Mouse (Mus musculus): ENCODE data around the gene Gm49337. TPM values are rescaled to one million over a fixed set of nuclear protein-coding genes. Genes with fewer than 3 reads are reported as not detected.

The Gm49337 gene
- 1 to 10 TPM in 1 of 2 experiments, not detected in 1; 1.7 TPM for total RNA-seq (2021)

DNA sequence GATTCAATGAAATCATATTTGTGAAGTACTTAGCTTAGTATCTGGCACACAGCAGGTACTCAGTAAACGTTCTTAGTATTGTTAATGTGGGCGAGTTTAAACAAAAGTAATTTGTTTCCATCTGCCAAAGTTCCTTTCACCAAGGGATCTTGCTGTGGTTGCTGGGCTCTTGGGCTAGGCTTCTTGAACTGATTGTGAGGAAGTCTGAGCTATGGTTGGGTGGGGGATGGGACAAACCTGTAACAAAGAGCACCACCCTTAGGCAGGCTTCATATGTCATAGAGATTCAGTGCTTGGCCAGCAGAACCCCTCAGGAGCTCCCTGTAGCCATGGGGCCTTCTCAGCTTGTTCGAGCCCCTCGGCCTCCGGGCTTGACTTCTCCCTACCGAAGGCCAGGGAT is at the start of gene Gm49337, which contains the start of gene 1700042G07Rik:
Gm49337 (plus strand) TSS at position 313 of the 400 bp plus-strand sequence.
1700042G07Rik (plus strand) TSS at position 301 of the 400 bp plus-strand sequence.
- no peak for DNase-seq (ENCODE audit: low spot score in 2 of 2)
- intact Hi-C loops (cut with DNase I) = no loop called here

DNA sequence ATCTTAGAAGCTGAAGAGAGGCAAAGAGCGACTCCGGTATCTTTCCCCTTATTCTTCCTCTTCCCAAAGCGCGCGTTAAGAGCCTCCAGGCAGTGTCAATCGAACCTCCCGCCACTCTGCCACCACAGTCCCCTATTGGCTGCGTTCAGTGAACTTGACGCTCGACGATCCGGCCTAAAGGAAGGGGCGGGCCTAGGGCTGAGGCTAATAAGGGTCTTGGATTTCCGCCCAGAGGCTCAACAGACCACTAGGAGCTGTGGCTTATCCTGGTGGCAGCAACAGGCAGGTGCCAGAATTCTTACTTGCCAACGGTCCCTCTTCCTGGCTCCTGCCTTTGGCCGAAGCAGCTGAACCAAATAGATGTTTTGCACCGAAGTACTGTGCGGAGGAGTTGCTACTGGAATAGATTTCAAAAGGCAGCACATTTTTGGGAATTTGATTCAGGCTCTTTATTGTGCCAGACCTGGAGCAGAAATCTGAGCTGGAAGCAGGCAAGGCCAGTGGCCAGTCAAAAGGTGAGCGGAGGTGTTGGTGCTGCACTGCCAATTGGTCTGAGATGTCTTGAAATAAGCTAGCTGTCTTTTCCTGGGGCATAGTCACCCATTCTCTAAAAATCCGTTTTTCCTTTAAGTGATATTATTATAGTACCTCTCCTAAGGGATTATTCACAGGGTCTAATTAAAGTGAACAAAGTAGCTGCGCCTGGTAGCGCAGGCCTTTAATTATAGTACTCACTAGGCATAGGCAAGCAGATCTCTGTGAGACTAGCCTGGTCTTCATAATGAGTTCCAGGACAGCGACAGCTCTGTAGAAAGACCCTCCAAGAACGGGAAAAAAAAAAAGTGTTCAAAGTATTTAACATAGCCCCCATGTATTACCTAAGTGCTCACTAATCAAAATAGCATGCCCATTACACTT is 49.3 kb upstream of the Gm49337 start, which contains the start of the genes Rad54l and Pomgnt1:
Rad54l (minus strand) TSS at position 89 of the 918 bp plus-strand sequence.
Pomgnt1 (plus strand) TSS at position 239 of the 918 bp plus-strand sequence.
- DNase-seq (ENCODE audit: low spot score in 2 of 2) = peak; percentile 68 to 73
- intact Hi-C loops (cut with DNase I) = no loop called here

DNA sequence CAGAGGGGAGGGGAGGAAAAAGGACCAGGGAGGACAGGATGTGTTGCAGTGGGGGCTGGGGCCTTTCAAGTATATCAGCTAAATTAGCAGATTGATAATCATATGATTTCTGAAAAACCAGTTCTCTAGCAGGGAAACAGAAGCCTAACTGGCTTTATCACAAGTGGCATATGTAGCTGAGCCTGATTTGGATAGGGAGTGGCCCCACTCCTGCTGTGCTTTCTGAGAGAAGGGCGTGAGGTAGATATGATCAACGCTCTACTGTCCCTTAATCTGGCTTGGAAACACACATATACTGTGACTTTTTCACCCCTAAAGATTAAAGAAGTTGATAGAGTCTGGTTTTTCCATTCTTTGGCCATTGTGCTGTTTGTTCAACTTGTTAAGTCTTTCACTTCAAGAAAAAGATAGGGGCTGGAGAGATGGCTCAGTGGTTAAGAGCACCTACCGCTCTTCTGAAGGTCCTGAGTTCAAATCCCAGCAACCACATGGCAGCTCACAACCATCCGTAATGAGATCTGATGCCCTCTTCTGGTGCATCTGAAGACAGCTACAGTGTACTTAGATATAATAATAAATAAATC is 47.3 kb upstream of the Gm49337 start:
- intact Hi-C loops (cut with DNase I) = no loop called here
- DNase-seq (ENCODE audit: low spot score in 2 of 2) = no peak

DNA sequence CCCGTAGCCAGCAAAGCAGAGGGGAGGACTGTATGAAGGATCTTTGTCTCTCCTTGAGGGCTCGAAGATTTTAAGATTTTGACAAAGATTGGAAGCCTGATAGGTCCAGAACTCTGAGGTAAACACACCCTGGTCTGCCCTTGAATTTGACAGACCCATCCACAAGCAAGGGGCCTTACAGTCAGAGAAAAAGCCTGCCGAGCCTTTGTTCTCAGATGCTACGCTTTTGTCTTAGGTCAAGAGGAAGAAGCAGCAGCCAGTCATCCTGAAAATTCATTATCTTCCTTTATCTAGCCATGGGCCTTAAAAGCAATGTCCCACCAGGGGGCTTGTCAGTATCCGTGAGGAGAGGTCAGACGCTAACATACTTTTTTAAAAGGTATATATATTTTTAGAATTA is 45.2 kb upstream of the Gm49337 start:
- DNase-seq (ENCODE audit: low spot score in 2 of 2) = no peak
- intact Hi-C loops (cut with DNase I) = no loop called here

DNA sequence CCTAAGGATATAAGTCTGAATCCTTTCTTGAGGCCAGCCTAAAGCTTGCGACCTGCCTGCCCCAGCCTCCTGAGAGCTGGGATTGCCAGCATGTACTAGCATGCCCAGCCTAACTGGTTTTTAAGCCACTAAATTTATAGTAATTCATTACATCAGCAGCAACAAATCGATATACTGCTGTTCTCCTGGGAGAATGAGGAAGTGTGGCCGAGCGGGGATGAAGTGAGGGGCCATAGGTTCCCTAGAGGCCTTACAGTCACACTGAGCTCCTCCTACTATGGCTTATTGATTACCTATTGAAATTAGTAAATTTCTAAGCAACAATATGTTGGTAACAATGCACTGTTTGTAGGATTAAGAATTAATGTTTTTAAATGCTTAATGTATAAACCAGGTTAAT is 40.1 kb upstream of the Gm49337 start:
- intact Hi-C loops (cut with DNase I) = no loop called here
- no peak for DNase-seq (ENCODE audit: low spot score in 2 of 2)

DNA sequence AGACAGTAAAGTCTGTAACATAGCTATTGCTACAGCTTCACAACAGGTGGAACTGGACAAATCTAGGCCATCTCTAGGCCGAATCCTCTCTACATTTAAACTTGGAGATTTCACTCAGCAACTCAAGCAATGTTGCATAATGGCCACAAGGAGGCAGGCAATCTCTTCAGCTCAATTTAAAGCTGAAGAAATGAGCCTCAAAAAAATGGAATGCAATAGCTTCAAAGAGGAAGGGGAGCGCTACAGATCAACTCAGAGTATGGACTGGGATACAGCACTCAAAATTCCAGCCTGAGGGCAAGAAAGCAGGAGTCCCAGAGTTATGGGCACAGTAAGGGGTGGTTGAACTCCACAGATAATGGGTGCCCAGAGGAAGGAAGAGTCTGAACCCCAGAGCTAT is 38.2 kb upstream of the Gm49337 start:
- intact Hi-C loops (cut with DNase I) = no loop called here
- DNase-seq (ENCODE audit: low spot score in 2 of 2) = no peak

DNA sequence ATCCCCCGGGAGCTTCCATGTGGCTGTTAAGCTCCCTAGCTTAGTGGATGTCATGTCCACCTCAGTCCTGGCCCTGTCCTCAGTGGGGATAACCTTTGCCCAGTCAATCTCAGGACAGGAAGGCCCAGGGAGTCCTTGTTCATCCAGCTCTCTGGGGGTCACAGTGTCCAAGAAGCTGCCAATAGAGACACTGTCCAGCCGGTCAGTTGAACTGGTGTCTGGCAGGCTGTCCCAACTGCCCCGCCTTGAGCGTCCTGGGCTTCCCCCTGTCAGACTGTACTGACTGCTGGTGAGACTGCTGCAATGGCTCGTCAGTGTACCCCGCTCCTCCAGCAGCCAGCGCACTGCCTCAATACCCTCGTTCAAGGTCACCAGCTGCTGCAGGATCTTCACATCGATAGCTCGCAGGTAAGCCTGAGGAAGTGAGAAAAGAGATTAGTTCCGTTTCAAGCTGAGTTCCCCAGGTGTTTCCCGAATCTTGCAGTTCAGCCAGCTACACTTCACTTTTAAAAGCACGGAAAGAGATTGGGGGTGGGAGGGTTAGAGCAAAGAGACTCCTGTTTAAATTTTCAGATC is 35.7 kb upstream of the Gm49337 start:
- intact Hi-C loops (cut with DNase I) = no loop called here

DNA sequence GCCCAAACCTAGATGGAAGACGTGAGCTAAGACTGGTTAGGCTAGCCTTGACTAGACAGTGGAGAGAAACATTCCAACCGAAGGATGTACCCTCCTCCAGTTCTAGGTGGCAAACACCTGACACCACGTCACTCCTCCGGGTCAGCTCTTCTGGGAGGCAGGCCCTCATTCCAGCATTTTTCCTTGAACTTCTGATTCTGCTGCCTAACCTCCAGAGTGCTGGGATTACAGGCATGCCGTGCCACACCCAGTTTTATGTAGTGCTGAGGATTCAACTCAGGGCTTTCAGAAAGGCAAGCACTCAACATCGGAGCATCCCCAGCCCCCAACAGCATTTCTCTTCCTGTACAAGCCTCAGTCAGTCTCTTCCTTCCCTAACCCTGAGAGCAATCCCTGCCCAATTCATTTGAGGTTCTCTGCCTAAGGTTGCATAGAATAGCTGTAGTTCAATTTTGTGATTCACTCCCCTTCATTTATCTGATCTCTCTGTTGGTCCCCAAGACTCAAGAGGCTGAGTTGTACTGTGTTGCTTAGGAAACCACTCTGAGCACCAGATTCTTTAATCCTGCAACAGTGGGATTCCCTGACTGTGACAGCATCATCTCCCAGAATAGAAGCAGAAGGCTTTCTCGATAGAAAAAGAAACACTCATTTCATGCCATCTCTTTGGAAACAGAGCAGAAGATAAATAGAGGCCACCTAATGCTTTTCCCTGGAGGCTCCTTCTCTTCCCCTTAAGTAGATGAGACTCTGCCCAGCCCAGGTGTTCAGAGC is 32.2 kb upstream of the Gm49337 start:
- DNase-seq (ENCODE audit: low spot score in 2 of 2) = no peak
- intact Hi-C loops (cut with DNase I) = no loop called here

More for the DNA sequence above, 35.7 kb upstream of the Gm49337 start:
- no peak for DNase-seq (ENCODE audit: low spot score in 2 of 2)

DNA sequence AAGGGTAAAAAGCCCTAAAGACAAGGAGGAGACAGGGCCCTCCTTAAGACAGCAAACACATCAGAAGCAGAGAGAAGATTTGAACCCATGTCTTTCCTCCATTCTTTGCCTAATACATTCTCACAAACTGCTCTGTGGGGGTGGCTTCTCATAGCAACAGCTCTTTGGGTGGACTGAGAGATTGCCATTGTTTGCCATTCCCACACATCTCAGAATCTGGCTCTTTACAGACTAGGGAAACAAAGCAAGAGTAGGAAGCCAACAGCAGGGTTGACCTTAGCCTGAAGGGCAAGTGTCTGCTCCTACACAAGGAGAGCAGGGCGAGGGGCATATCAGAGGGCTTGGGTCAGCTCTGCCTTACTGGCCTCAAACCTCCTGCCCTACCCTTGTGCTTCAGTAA is 31.4 kb upstream of the Gm49337 start:
- no peak for DNase-seq (ENCODE audit: low spot score in 2 of 2)
- intact Hi-C loops (cut with DNase I) = no loop called here

DNA sequence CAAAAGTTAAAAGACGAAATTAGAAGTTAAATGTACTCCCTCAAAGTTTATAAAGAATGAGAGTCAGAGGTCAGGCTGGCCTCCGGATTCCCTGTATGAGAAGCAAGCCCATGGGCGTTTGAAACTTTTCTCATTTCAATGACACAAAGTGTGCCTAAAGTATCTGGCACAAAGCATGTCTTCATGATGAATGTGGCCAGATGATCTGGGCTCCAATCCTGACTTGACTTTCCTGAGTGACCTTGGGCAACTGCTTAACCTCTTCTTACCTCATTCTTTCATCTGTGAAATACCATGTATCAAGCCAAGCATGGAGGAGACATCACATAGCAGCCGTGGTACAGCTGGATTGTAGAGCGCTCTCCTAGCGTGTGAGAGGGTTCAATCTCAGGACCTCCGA is 30.9 kb upstream of the Gm49337 start:
- intact Hi-C loops (cut with DNase I) = no loop called here
- DNase-seq (ENCODE audit: low spot score in 2 of 2) = no peak

DNA sequence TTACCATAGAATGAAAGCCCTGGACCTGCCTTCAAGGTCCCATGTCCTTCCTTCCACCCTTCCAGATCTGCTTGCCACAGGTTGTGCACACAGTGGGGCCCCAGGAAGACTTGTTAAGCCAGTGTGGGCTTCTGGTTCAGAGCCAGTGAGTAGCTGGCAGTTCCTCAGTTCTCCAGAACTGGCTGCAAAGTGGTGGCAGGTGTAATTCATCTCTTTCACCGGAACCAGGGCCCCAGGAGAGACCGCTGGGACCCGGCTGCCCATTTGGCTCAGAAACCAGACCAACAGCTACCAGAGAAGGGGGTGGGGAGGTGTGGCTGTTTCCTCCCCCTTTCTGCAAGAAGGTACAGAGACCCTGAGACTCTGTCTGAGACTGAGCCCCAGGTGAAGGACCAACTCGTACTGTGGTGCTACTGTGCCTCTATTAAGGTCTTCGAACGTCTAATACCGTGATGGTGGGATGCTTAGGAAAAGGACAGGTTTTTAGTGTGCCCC is 29.8 kb upstream of the Gm49337 start:
- intact Hi-C loops (cut with DNase I) = no loop called here
- DNase-seq (ENCODE audit: low spot score in 2 of 2) = no peak

DNA sequence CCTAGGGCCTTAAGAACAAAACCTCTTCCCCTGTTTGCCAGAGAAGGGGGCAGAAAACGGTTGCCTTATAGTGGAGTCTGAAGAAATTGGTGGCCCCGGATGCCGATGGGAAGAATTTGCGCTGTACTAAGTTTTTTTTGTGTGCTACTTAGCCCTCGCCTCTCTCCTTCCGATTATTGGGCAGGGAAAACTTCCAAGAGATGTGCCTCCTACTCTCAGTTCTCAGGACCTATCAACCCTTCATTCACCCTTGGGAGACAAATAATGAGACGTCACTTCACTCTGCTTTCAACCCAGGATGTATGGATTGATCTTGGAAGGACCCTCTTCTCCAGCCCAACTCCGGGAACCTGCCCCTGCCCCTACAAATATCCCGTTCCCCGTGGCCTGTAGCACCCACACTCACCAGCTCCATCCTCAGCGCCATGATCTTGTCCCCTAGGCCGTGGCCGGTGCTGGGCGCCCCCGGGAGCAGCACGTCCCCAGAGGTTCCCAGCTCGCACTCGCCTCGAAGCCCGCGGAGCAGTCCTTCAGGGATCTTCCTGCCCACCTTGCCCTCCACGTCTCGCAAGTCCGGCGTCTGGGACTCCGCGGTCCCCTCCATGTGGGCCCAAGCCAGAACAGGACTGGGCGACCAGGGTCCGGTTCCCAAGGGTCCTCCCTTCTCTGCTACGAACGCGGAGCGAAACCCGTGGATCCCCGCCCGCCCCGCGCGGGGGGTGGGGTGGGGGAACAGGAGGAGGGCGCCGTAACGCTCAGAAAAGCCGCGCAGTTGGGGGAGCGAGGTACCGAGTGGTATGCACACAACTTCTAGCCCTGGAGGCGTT is 29.1 kb upstream of the Gm49337 start:
- intact Hi-C loops (cut with DNase I) = no loop called here
- peak; percentile 72 to 79 for DNase-seq (ENCODE audit: low spot score in 2 of 2)

DNA sequence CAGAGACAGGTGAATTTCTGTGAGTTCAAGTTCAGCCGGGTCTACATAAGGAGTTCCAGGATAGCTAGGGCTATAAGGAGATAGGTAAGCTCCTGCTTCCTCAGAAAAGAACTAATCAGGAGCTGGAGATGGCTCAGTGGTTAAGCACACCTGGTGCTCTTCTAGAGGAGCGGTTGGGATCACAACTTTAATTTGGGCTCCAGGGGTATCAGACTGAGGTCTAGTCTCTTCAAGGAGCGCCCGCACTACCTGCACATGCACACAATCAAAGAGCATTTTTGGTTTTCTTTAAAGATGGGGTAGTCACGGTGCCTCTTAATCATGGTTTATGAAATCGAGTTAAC is 23.4 kb upstream of the Gm49337 start:
- DNase-seq (ENCODE audit: low spot score in 2 of 2) = no peak
- intact Hi-C loops (cut with DNase I) = no loop called here

DNA sequence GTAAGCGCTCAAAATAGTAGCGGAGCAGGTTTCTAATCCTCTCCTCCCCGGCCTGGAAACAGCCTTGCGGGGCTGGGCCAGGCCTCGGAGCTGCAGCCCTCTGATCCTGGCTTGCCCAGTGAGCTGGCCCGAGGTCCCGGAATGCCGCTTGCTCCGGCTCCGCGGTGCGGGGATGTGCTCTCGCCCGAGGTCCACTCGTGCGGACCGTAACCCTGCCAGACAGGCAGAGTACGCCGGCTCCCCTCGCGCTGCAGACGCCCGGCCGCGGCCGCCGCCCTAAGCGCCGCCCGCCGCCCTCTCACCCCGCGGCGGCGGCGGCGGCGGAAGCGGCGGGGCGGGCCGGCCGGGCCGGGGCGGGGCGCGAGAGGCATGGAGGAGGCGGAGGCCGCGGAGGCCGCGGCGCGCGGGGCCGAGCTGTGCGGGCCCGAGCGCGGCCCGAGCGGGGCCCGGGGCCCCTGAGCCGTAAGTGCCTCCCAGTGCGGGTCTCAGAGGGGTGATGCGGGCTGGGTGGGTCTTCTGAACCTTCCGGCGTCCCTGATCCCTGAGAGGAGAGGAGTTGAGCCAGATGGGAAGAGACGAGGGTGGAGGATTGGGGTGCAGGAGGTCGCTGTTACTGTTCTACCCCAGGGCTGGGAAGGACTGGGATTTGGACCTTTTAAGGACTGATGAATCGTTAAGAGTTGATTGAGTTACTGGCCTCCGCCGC is 22.9 kb upstream of the Gm49337 start:
- DNase-seq (ENCODE audit: low spot score in 2 of 2) = peak; percentile 56 to 73
- intact Hi-C loops (cut with DNase I) = no loop called here

DNA sequence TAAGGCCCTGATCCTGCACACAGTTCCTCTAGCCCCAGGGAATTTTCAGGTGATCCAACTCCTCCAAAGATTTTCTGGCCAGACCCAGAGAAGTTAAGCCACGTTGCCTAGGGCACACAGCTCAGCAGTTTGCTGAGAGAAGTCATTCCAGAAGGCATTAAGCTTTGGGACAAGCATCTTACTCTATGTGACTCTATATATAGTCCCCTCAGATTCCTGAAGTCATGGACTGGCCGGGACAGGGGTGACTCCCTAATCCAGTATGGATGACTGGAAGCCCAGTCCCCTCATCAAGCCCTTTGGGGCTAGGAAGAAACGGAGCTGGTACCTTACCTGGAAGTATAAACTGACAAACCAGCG is 22.3 kb upstream of the Gm49337 start:
- intact Hi-C loops (cut with DNase I) = no loop called here
- DNase-seq (ENCODE audit: low spot score in 2 of 2) = no peak

DNA sequence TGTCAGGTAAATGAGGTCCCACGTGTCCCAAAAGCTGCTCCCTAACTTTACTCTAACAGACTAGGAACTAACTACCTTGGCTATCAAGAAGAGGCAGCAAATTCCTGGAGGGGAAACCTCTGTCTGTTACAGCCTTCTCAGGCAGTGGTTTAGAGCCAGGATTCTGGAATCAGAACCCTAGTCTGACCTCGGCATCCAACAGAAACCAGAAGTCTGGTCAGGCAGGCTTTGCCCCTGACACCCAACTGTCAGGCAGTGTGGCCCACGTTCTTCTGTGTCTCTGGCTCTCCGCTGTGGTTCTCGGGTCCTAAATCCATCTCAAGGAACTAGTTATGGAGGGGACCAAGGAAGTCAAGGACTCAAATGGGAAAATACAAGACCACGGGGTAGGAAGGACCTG is 21.9 kb upstream of the Gm49337 start, which contains the start of gene Lurap1:
Lurap1 (minus strand) TSS at position 101 of the 400 bp plus-strand sequence.
- intact Hi-C loops (cut with DNase I) = no loop called here
- no peak for DNase-seq (ENCODE audit: low spot score in 2 of 2)

DNA sequence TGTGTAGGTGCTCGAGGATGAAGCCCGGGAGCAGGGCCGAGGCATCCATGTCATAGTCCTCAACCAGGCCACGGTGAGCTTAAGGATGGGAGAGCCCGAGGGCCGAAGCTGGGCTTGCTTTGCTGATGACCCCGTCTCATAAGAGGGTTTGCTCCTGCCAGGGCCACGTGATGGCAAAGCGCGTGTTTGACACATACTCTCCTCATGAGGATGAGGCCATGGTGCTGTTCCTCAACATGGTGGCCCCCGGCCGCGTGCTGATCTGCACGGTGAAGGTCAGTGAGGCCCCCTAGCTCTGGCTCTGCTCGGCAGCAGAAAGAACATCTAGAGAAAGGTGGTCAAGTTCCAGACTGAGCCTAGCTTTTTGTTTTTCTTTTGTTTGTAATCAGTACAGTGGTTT is 20.5 kb upstream of the Gm49337 start:
- no peak for DNase-seq (ENCODE audit: low spot score in 2 of 2)
- intact Hi-C loops (cut with DNase I) = no loop called here

DNA sequence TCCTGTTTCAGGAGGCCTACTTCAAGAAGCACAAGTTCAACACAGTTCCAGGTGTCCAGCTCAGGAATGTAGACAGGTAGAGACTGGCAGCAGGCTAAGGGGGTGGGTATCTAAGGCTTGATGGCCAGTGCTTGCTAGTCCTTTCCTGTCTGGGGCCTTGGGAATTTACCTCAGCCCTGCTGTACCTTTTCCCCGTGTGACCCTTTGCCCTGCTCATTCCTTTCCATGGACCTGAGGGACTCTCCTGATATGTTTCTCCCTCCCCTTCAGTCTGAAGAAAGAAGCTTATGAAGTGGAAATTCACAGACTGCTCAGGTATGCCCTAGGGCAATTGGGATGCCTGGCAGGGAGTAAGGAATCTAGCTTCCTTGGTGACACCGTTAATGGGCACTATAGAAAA is 15.3 kb upstream of the Gm49337 start:
- intact Hi-C loops (cut with DNase I) = no loop called here
- DNase-seq (ENCODE audit: low spot score in 2 of 2) = no peak

Measured in left cerebral cortex, postnatal 36 days (tissue).